Mouse (Mus musculus) gastrocnemius, adult 2 months (tissue): ENCODE measurements around the gene Nox1. TPM values are rescaled to one million over a fixed set of nuclear protein-coding genes. Genes with fewer than 3 reads are reported as not detected.
"Not testable (repeated sequence)": the region's sequence is repeated elsewhere in the genome, so short reads cannot be mapped to it uniquely, and the experiment has no call there.

Experiments
- DNase-seq: peaks from one replicate; pipeline ENCODE4 v3.0.0; 2022
- H3K27ac ChIP-seq: fragments of 200-600 bp; 2 replicates; pipeline ENCODE4 v1.8.1; 2022; ENCODE audit warnings: mild to moderate bottlenecking
- H3K4me3 ChIP-seq: fragments of 200-600 bp; 2 replicates; pipeline ENCODE4 v1.8.1; 2022; ENCODE audit warnings: mild to moderate bottlenecking, moderate library complexity
- CTCF ChIP-seq: fragments of 200-600 bp; IDR thresholded peaks from 2 replicates; pipeline ENCODE4 v1.8.1; 2022; ENCODE audit warnings: antibody characterized with exemption, mild to moderate bottlenecking, moderate library complexity
- intact Hi-C: fragments of 180-260 bp; cut with DNase I; formaldehyde crosslinking; loops from one replicate; pipeline ENCODE4 v1.15.1; 2025
- long read RNA-seq, 2 experiments: library from polyadenylated mRNA; stranded (forward); transcript quantifications; one replicate each; pipeline ENCODE4 v2.0.0; 2021
- total RNA-seq, 2 experiments: library from RNA; stranded (reverse); gene quantifications; 2 replicates each; pipeline ENCODE4 v1.2.3; 2021

Nox1 gene
- under 1 TPM in 1 of 2 experiments, not detected in 1; 0.36 TPM for total RNA-seq
- long read RNA-seq, experiment 1, partial matches to known transcripts = 0 of 1 reads
- long read RNA-seq, experiment 1, other reads (novel, unspliced or antisense) = 1 of 1 reads
- long read RNA-seq, experiment 2 = 0 reads

DNA sequence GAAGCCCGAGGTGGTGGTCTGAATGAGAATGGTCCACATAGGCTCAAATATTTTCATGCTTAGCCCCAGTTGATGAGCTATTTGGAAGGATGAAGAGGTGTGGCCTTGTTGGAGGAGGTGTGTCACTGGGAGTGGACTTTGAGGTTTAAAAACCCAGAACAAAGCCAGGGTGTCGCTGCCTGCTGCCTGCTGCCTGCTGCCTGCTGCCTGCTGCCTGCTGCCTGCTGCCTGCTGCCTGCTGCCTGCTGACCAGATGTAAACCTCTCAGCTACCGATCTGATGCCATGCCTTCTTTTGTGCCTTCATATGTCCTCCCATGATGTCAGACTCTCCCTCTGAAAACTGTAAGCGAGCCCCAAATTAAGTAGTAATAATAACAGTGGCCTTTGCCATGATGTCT is at the start of gene Nox1:
Gene Nox1, minus strand, starts transcription at position 101 of the 400 bp plus-strand sequence.
- DNase-seq = no peak
- intact Hi-C loops = no loop called here

DNA sequence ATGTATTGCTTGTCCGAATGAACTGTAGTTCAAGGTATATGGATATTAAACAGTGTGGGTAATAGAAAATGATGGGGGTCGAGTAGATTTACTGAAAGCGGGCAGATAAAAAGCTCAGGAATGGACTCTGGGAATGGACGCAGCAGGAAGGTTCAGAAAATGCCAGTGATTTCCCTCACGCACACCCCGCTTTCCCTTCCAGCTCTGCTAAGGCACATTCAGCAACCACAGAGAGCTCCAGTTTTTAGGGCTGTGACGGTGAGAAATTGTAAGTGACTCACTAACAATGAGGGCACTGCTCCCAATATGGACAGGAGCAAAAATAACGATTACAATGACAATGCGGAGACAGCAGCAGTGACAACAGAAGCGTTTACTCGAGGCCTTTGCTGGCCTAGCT is 40.4 kb upstream of the Nox1 start:
- no peak for TF ChIP-seq CTCF
- H3K27ac ChIP-seq = no peak overlapping the region

More for the DNA sequence above, at the start of gene Nox1:
- no peak for TF ChIP-seq CTCF
- H3K27ac ChIP-seq = no peak within 1 kb of the TSS
- no peak within 1 kb of the TSS for H3K4me3 ChIP-seq

DNA sequence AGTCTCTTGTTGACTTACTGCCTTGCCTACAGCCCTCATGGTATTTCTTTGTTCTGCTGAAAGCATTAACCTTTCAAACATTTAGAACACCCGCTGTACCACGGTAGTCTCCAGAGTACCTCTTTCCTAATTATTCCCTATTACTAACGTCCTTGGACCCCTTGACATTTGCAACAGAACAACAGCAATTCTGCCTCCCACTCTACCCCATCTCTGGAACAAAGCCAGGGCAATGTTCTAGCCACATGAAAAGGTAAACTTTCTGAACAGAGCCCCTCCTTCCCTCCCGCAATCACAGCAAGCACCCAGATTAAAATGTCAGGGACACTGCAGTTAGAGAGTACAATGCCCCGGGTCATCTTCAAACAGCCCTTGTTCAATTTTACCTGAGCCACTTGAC is 39.4 kb upstream of the Nox1 start:
- Histone ChIP-seq H3K27ac (no peak overlapping the region), H3K4me3 (no peak overlapping the region)
- no peak for DNase-seq
- TF ChIP-seq CTCF = no peak
- intact Hi-C loops = no loop called here

More for the DNA sequence above, 40.4 kb upstream of the Nox1 start:
- DNase-seq = no peak
- intact Hi-C loops = no loop called here
- H3K4me3 ChIP-seq = no peak overlapping the region

DNA sequence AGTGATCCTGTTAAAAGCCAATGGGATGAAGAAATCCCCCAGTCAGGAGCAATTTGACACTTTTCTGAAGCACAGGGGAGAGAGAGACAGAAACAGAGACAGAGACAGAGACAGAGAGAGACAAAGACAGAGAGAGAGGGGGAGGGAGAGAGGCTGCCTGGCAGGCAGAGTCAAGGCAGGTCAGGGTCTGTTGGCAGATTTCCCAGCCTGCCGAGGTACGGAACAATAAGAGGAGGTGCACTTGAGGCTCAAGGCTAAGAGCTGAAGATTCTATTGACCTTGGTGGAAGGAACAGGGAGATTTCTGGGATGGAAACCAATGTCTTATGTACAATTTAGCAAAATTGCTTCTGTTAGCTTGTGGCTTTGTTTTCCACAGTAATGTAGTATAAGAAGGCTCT is 26.4 kb upstream of the Nox1 start:
- Histone ChIP-seq H3K4me3 (no peak overlapping the region), H3K27ac (no peak overlapping the region)
- no peak for TF ChIP-seq CTCF
- intact Hi-C loops = no loop called here
- DNase-seq = no peak

DNA sequence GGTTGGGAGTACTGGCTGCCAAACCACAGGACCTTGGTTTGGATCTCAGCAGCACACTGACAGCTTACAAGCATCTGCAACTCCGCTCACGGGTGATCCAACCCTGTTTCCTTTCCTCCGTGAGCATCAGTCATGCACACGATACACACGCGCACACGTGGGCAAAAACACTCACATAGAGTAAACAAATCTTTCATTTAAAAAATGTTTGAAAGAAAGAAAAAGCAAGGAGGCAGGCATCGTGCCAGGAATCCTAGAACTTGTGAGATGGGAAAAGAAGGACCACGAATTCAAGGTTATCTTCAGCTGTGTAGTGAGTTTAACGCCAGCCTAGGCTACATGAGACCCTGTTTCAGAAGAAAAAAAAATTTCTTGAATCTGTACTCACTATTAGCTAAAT is 24.2 kb upstream of the Nox1 start:
- intact Hi-C loops = no loop called here
- TF ChIP-seq CTCF = no peak
- no peak for DNase-seq

DNA sequence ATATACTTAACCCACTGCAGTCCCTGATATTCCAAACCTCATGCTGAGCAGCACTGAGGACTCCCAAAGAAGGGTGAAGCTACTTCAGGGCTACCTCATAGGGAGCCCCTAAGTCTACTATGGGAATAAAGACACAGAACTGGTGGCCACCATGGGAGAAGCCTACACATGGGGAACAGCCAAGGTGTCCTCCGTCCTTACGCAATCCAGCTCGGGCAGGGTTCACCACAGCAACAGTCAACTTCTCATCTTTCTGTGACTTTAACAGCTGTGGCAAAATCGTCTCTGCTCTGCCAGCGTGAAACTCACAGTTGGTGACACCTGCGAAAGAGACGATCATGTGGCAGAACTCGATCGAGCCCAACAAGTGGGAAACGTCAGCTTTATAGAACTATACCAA is 16.5 kb upstream of the Nox1 start:
- no peak for TF ChIP-seq CTCF
- DNase-seq = peak; percentile 25
- no peak overlapping the region for H3K4me3 ChIP-seq
- no peak overlapping the region for H3K27ac ChIP-seq
- intact Hi-C loops = no loop called here

More for the DNA sequence above, 24.2 kb upstream of the Nox1 start:
- no peak overlapping the region for H3K27ac ChIP-seq
- no peak overlapping the region for H3K4me3 ChIP-seq

DNA sequence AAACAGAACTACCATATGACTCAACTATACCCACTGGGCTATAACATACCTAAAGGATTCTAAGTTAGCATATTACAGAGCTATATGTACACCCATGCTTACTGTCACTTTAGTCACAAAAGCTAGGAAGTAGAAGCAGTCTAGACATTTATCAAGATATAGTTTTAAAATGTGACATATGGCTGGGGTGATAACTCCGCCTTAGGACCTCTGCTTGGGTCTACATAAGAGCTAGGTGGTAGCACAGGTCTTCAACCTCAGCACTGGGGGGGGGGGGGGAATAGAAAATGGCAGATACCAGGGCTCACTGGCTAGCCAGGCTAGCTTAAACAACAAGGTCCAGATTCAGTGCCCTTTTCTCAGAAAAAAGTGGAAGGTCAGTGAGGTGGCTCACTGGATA is 11.3 kb upstream of the Nox1 start:
- intact Hi-C loops = no loop called here
- no peak for DNase-seq
- no peak for TF ChIP-seq CTCF
- Histone ChIP-seq H3K27ac (no peak overlapping the region), H3K4me3 (no peak overlapping the region)

DNA sequence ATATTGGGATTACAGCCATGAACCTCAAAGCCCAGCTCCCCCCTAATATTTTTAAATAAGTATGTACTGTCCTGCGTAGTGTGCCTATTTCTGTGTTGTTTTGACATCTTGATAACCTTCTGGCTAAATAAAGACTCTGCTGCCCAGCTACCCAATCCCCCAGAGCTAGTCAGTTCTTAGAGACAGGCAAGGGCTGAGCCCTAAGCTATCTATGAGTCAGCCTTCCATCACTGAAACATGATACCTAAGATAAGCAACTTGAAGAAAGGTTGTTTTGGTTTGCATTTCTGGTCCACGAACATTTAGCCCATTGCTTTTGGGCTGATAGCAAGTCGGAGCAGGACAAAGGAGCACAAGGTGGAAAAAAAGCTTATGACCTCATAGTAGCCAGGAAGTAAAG is 1.1 kb downstream of the Nox1 start:
- H3K27ac ChIP-seq = no peak overlapping the region
- intact Hi-C loops = no loop called here
- no peak for DNase-seq
- TF ChIP-seq CTCF = no peak
- H3K4me3 ChIP-seq = no peak overlapping the region

DNA sequence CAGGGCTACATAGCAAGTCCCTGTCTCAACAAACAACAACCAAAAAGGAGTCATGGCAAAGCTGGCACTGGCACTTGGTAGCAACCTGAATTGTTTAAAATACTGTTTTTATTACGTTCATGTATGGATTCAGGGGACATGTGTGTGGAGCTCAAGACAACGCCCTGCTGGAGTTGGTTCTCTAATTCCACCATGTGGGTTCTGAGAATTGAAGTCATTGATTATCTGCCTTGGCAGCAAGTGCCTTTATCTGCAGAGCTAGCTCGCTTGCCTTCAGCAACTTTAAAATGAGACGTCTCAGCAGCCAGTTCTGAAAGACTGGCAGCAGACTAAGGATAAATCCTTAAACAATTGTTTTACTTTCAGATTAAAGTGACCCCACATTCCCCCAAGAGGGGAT is 3.6 kb downstream of the Nox1 start:
- Histone ChIP-seq H3K27ac (no peak overlapping the region), H3K4me3 (no peak overlapping the region)
- no peak for DNase-seq
- intact Hi-C loops = no loop called here
- no peak for TF ChIP-seq CTCF

DNA sequence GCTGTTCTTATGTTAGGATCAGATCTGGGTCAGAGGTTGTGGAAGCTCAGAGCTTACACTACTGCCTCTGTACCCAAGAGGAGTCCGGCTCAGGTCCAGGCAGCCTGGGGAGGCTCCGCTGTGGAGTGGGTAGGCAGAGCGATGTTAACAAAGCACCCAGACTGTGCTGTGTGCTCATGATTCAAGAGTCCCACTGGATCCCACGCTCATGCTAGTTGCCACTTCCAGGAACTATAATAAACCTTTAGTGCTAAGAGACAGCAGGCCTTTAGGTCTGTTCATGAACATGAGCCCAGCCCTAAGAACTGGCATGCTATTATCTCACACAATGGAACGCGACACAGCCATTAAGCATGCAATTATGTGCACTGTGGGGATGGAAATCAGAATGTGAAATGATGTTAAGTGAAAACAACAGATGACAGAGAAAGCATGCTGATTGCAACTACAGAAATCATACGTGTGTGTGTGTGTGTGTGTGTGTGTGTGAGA is 10.6 kb downstream of the Nox1 start:
- no peak for DNase-seq
- Histone ChIP-seq H3K4me3 (no peak overlapping the region), H3K27ac (no peak overlapping the region)
- intact Hi-C loops = no loop called here
- no peak for TF ChIP-seq CTCF

DNA sequence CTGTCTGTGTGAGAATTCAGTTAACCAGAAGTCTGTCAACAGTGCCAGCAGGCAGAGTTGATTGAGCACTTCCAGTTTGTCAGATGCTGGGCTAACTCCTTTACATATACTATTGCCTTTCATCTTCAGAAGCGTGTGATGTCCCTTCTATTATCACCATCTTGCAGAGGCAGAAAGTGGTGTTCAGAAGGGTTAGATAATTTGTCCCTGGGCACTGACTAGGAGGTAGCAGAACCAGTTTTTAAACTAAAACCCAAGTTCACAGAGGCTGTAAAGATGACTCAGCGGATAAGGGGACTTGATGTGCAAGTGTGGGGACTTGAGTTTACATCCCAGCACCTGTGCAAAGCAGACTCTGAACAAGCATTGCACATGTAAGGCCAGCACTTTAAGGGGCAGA is 13.3 kb downstream of the Nox1 start:
- Histone ChIP-seq H3K4me3 (no peak overlapping the region), H3K27ac (no peak overlapping the region)
- intact Hi-C loops = no loop called here
- DNase-seq = no peak
- TF ChIP-seq CTCF = no peak

DNA sequence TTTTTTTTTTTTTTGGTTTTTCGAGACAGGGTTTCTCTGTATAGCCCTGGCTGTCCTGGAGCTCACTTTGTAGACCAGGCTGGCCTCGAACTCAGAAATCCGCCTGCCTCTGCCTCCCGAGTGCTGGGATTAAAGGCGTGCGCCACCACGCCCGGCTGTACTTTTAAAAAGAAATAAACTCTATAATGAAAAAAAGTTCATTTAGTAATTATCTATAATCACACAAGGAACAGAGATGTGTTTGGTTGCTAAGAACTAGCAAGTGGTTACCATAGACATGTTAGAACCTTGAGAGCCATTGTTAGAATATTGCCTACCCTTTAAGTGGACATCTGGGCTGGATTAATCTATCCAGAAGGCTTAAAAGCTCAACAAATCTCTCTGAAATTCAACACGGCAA is 34.6 kb downstream of the Nox1 start, which contains the start of gene Arl13a:
Gene Arl13a, plus strand, starts transcription at position 301 of the 400 bp plus-strand sequence.
- intact Hi-C loops = not testable (repeated sequence)

DNA sequence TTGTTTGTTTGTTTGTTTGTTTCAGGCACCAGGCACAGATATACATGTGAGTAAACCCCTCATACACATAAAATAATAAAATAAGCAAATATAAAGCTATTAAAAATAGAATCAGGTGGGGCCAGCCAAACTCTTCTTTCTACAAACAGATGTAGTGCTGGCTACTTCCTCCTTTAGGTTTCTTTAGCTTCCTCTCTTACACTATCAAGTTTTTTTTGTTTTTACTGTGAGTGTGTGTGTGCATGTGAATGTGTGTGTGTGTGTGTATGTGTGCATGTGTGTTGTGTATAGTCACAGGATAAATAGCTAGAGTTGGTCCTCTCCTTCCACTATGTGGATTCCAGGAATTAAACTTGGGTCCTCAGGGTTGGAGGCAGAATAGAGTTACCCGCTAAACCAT is 47.1 kb downstream of the Nox1 start:
- intact Hi-C loops = no loop called here
- H3K4me3 ChIP-seq = no peak overlapping the region
- no peak for TF ChIP-seq CTCF
- H3K27ac ChIP-seq = no peak overlapping the region
- DNase-seq = no peak

More for the DNA sequence above, 34.6 kb downstream of the Nox1 start, which contains the start of gene Arl13a:
- not testable (repeated sequence) for DNase-seq, H3K4me3 ChIP-seq, H3K27ac ChIP-seq

DNA sequence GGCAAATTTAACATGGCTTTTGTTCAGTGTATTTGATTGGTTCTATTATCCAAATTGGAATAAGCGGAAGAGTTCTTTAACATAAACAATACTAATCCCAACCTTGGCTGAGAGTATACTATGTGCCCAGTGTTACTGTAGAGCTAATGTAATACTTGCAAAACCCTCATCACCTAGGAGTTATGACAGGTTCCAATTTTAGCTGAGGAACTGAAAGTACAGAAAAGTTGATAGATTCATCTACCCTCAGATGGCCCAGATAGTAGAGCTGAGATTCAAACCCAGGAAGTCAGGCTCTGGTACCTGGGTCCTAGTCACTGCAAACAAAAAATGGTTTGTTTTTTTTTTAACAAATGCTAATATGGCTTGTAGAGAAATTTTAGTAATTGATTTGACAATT is 51.2 kb downstream of the Nox1 start:
- no peak for DNase-seq
- Histone ChIP-seq H3K27ac (no peak overlapping the region), H3K4me3 (no peak overlapping the region)
- intact Hi-C loops = no loop called here
- no peak for TF ChIP-seq CTCF
